Mouse (Mus musculus): ENCODE data around the gene Ppid. TPM values are rescaled to one million over a fixed set of nuclear protein-coding genes. Genes with fewer than 3 reads are reported as not detected.
"Not testable (repeated sequence)": the region's sequence is repeated elsewhere in the genome, so short reads cannot be mapped to it uniquely, and the experiment has no call there.

Ppid gene
- polyA plus RNA-seq, 1 experiment from 2014 or later: 130 TPM

- no peak for DNase-seq (ENCODE audit: low spot score)
Observed at GRCm38 (mm10) chr3:79572399-79572798, 18.7 kb upstream of the Ppid start.

- DNase-seq (ENCODE audit: low spot score): not testable (repeated sequence)
Observed at GRCm38 (mm10) chr3:79573376-79573775, 17.8 kb upstream of the Ppid start.

- DNase-seq (ENCODE audit: low spot score): no peak
Observed at GRCm38 (mm10) chr3:79574336-79574735, 16.8 kb upstream of the Ppid start.

GRCm38 (mm10) chr3:79575576-79576467 is 15.3 kb upstream of the Ppid start:
- no peak for DNase-seq (ENCODE audit: low spot score)

- DNase-seq (ENCODE audit: low spot score): no peak
Observed at GRCm38 (mm10) chr3:79576468-79576816, 14.7 kb upstream of the Ppid start.

- no peak for DNase-seq (ENCODE audit: low spot score)
Observed at GRCm38 (mm10) chr3:79576865-79577264, 14.3 kb upstream of the Ppid start.

GRCm38 (mm10) chr3:79577606-79578005 is 13.5 kb upstream of the Ppid start:
- no peak for DNase-seq (ENCODE audit: low spot score)

- DNase-seq (ENCODE audit: low spot score): no peak
Observed at GRCm38 (mm10) chr3:79578164-79578563, 13.0 kb upstream of the Ppid start.

GRCm38 (mm10) chr3:79579891-79580575 is 11.1 kb upstream of the Ppid start:
- no peak for DNase-seq (ENCODE audit: low spot score)

GRCm38 (mm10) chr3:79586804-79587203 is 4.3 kb upstream of the Ppid start:
- peak; percentile 91 for DNase-seq (ENCODE audit: low spot score)

- no peak for DNase-seq (ENCODE audit: low spot score)
Observed at GRCm38 (mm10) chr3:79589671-79590070, 1.5 kb upstream of the Ppid start.

- DNase-seq (ENCODE audit: low spot score): peak; percentile 15
Observed at GRCm38 (mm10) chr3:79591793-79592471, 790 bp downstream of the Ppid start.

- DNase-seq (ENCODE audit: low spot score): no peak
Observed at GRCm38 (mm10) chr3:79595468-79595867, 4.3 kb downstream of the Ppid start.

GRCm38 (mm10) chr3:79609886-79610285 is 18.7 kb downstream of the Ppid start:
- DNase-seq (ENCODE audit: low spot score): no peak

GRCm38 (mm10) chr3:79627484-79628181 is 36.5 kb downstream of the Ppid start:
- DNase-seq (ENCODE audit: low spot score): peak; percentile 54

- no peak for DNase-seq (ENCODE audit: low spot score)
Observed at GRCm38 (mm10) chr3:79628182-79628560, 37.0 kb downstream of the Ppid start.

- DNase-seq (ENCODE audit: low spot score): peak; percentile 99
Observed at GRCm38 (mm10) chr3:79628561-79629415, 37.6 kb downstream of the Ppid start, which contains the start of gene 4930579G24Rik. TSS of gene 4930579G24Rik (plus strand) at chr3:79629079.

- no peak for DNase-seq (ENCODE audit: low spot score)
Observed at GRCm38 (mm10) chr3:79629416-79629730, 38.2 kb downstream of the Ppid start, which contains the start of gene Etfdh. TSS of gene Etfdh (minus strand) at chr3:79629500.

- no peak for DNase-seq (ENCODE audit: low spot score)
Observed at GRCm38 (mm10) chr3:79652129-79652528, 61.0 kb downstream of the Ppid start.

Measured in thymus, postnatal 0 days (tissue).